Mouse (Mus musculus) ZHBTc4 (cell line): ENCODE results near the gene B4galt1.
"Not testable (repeated sequence)": the region's sequence is repeated elsewhere in the genome, so short reads cannot be mapped to it uniquely, and the experiment has no call there.

ENCODE experiments used
- DNase-seq: peaks from one replicate; pipeline ENCODE4 v3.0.0-alpha.2; 2011; ENCODE audit warnings: low read depth, low spot score

B4galt1 gene

DNA sequence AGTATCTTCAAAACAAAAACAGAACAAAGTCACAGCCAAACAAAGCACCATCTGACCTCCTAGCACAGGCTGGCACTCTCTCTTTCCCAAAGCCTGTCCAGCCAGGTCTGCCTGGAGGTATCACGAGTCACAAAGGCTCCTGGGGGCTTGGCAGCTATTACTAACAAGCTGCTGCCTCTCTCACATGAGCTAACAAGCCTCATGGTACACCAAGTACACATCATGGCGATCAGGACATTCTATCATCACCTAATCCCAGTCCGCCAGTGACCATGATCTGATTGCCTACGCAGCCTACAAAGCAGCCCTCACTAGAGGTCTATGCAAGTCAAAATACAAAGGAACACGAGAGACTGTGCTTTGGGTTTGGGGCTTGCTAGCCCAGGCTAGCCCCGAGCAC, 34.7 kb downstream of the B4galt1 start:
- no peak for DNase-seq

DNA sequence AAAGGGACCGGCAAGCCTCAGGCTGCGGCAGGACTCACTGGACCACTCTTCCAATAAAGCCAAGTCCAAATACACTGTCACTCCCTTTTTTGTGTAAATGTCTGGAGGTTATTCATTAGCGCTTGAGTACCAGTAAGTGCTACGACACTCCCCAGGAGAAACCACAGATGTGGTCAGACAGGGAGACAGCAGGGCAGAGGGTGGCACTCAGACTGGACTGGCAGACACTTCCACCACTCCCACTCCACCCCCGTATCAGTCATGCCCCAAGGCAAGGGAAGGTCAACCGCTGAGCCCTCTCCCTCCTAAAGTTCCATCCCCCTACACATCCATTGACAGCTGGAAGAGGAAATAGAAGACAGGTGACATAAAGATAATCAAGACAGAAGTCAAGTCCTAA, 35.4 kb downstream of the B4galt1 start:
- DNase-seq, result no peak

DNA sequence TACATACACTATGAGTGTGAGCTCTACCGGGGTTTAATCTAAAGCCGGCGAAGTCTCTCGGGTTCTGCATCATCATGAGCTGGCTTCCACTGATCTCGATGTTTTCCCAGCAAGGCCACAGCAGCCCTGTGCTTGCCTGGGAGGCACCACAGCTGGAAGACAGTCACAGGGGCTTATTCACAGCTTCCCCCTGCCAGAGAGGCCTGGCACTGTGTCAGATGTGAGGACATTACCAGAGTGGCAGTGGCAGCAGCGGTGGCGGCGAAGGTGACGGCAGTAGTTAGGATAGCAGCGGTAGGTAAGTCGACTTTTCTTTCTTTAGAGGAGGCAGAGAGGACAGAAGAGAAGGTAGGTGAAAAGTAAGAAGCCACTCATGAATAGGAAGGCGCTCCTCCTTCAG, 35.9 kb downstream of the B4galt1 start:
- no peak for DNase-seq

GRCm38 (mm10) chr4:40815775-40816372, 37.9 kb downstream of the B4galt1 start:
- DNase-seq, result no peak

GRCm38 (mm10) chr4:40815120-40815519, 38.7 kb downstream of the B4galt1 start:
- no peak for DNase-seq

DNA sequence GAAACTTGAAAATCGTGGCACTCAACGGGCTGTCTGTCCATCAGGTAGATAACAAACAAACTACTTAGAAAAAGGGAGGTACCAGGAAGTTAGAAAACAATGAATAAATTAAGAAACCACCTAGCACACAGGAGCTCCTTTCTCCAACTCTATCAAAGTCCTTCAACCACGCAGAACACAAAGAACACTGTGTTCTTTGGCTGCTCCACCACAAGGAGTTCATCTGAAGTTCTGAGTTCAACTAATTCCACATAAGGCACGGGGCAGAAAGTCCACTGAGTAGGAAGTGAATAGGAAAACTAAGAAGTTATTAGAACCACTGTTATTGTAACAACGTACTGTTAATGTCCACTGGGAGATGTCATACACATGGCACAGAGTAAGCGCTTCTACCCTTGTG, 39.4 kb downstream of the B4galt1 start:
- DNase-seq, result no peak

GRCm38 (mm10) chr4:40812891-40813290, 40.9 kb downstream of the B4galt1 start:
- DNase-seq, result no peak

DNA sequence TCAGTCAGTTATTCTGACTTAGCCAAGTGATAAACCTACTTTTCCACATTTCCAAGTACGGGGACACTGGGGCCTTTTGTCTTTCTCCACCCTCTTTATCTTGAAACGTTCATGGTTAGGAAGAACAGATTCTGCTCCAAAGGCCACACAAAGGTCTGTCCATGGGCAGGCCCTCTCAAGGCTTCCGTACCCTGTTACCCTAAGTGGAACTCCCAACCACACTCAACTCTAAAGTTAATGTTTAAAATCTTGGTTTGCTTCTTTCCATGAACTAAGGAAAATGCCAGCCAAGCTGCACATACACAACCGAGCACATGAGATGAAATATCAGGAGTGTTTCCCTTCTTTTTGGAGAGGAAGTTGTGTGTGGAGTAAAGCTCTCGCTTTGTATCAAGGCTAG, 43.3 kb downstream of the B4galt1 start:
- no peak for DNase-seq

- no peak for DNase-seq
Measured at GRCm38 (mm10) chr4:40807382-40807781, 46.4 kb downstream of the B4galt1 start.

- no peak for DNase-seq
Measured at GRCm38 (mm10) chr4:40805401-40805800, 48.4 kb downstream of the B4galt1 start.

- no peak for DNase-seq
Measured at GRCm38 (mm10) chr4:40802787-40803186, 51.0 kb downstream of the B4galt1 start.

DNA sequence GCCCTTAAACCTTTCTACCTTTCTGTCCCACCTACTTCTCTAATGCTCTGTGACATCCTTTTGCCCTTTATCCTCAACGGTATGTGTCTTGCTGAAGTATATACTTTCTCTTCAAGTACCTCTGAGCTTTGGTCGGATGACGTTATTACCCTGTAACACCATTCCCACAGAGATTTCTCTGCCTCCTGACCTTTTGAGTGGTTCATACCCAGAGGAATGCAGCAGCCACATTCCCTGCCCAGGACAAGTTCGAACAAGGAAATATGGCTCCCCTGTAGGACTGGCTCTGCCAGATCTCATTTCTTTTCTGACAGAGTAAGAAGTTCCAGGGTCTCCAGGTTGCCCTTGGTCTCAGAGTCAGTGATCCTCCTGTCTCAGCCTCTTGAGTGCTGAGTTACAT, 51.9 kb downstream of the B4galt1 start:
- no peak for DNase-seq

- no peak for DNase-seq
Measured at GRCm38 (mm10) chr4:40800873-40801272, 52.9 kb downstream of the B4galt1 start.

- not testable (repeated sequence) for DNase-seq
Measured at GRCm38 (mm10) chr4:40798833-40799555, 54.8 kb downstream of the B4galt1 start.

GRCm38 (mm10) chr4:40795761-40796160, 58.0 kb downstream of the B4galt1 start:
- DNase-seq, result no peak

DNA sequence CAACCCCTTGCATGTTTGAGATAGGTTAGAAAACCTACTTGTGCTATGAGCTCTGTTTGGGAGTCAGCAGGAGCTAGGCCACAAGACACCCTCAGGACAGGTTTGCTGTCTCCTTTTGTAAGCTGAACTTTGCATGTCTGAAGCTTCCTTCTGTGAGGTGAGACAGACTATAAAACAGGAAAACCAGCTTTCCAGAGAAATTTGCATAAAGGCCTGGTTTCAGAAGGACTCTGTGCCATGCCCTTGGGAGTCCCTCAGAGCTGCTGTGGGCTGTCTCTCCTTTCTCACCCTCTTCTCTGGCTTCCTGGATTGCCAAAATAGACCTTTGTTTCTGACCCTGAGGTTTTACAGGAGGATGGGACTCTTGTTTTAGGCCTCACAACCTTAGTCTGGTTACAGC, 59.5 kb downstream of the B4galt1 start:
- peak; percentile 71 for DNase-seq

DNA sequence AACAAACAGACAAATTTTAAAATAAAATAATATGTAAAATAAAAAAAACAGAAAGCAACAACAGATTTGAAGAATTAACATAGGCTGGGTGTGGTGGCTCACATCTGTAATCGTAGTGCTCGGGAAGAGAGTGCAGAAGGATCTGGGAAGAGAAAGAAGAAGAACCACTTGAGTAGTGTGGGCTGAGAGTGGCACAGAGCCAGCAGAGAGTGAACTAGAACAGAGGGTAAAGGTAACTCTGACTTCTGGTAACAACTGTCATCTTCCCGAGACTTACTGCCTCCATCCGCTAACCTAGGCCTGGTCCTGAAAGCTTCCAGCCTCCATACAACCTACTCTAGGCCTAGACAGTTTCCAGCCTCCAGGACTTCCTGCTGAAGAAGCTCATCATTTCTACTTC, 62.6 kb downstream of the B4galt1 start:
- no peak for DNase-seq

DNA sequence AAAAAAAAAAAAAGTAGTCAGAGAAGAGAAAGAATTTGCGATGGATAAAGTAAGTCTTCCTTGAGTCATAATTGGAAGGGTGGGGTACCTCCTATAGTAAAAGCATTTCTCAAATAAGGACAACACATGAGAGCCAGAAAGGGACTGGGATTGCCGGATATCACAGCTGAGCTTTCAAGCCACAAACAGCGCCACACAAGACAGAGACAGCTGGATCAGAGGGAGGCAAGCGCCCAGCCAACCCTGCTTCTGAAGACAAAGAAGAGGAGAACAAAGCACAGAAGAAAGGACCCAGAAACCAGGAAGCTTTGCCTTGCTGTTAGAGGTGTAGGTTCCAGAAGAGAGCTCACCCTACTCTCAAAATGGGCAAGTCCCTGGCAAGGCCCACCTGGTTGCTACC, 67.2 kb downstream of the B4galt1 start:
- no peak for DNase-seq

- peak; percentile 85 for DNase-seq
Measured at GRCm38 (mm10) chr4:40785620-40786166, 68.1 kb downstream of the B4galt1 start.

GRCm38 (mm10) chr4:40784556-40785169, 69.1 kb downstream of the B4galt1 start:
- no peak for DNase-seq

DNA sequence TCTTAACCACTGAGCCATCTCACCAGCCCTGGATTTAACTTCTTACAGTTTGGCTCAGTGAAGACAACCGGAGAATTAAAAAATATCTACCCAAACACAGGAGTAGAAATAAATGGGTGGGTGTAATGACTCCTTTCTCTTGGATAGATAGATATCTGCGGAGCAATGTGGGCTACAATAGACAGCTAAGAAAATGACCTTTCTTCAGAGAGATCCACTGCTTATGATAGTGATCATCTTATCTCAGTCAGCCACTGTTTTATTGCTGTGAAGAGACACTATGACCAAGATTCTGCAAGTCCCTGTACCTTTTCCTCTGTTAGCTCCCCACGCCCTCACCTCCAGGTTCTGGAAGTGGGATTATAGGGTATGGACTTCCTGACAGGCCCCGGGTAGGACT, 70.8 kb downstream of the B4galt1 start:
- no peak for DNase-seq

- DNase-seq, result no peak
Measured at GRCm38 (mm10) chr4:40781797-40782495, 71.9 kb downstream of the B4galt1 start.
